Mouse (Mus musculus): Measurements from ENCODE around the gene Parp8.

DNA sequence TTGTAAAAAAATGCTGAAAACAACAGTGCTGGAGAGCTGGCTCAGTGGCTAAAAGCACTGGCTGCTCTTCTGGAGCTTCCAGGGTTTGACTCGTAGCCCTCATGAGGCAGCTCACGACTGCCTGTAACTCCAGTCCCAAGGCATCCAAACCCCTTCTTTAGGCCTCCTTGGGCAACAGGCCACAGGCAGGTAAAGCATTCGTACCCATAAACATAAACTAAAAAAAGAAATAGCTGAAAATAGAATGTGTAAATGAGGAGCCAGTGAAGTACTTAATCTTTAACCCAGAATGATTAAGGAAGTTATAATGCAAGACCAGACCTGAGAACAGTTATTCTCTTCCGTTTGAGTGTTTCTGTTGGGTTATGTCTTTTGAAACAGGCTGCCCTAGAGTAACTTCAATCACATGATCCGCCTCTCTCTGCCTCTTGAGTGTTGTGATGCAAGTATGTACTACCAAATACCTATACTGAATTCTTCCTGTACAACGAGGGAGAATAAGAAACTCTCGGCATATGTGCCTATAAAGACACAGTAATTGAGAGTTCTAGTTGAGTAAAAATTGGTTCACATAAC lies 53.2 kb downstream of the Parp8 start:
- TF ChIP-seq POLR2A (IDR thresholded peaks at IDR 0.05; ENCODE audit: low read depth, low read length), result no peak
- TF ChIP-seq CTCF (IDR thresholded peaks at IDR 0.05; ENCODE audit: extremely low read depth, insufficient read length, insufficient replicate concordance, low read depth, low read length), result no peak

All from small intestine, adult 2 months (tissue).